Mouse (Mus musculus): ENCODE data around the gene Vmn1r45. TPM values are rescaled to one million over a fixed set of nuclear protein-coding genes. Genes with fewer than 3 reads are reported as not detected.
"Not testable (repeated sequence)": the region's sequence is repeated elsewhere in the genome, so short reads cannot be mapped to it uniquely, and the experiment has no call there.

The Vmn1r45 gene
- polyA plus RNA-seq (2015; fragmentation: Nextera tagmentation; extraction: Ambion mirVana): not detected in 2 replicates

DNA sequence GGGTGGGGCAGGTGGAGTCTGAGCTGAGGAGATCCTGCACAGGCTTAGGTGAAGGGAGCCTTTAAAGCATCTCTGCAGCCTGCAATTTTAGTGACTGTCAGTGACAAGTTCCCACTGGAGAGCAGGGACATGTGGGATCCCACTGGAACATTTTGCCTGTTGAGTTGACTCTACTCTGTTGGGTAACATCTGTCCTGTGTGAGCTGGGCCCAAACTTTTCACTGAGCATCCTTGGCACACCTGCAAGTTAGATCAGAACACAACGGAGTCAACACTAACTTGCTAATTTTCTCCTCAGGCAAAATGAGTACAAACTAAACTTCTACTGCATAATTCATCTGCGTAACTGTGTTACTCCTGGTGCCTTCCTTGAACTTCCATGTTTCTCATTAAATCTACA lies at the start of gene Vmn1r45:
Vmn1r45 (minus strand) TSS at position 101 of the 400 bp plus-strand sequence.
- not testable (repeated sequence) for H3K36me3 ChIP-seq; H3K9ac ChIP-seq; H3K27me3 ChIP-seq (replicated peaks); H3K27ac ChIP-seq; ATAC-seq; H3K9me3 ChIP-seq; H3K4me1 ChIP-seq (replicated peaks); H3K4me3 ChIP-seq (replicated peaks); H3K4me2 ChIP-seq (replicated peaks)
- 90% methylated on average over 2 of the region's 2 CpGs for WGBS

DNA sequence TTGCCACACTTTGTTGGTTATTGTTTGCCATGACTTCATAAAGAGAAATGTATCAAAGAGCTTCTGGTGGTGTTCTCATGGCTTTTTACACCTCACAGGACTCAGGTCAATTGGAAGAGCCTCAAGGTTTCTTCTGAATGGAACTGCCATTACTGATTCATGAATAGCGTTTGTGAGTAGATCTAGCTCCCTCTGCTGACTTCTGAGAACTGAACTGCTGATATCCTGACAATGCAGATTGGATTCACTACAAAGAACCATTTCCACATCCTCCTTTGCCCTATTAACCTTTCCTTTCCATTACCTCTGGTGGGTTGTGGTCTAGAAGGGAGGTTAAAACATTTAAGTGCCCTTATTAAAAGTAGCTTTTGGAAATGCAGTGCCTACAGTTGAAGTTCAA lies 45.6 kb upstream of the Vmn1r45 start:
- Histone ChIP-seq H3K36me3 (no peaks in the 10 kb centered on the region), H3K9ac (no peak overlapping the region), H3K4me1 (replicated peaks) (no peaks in the 10 kb centered on the region), H3K4me3 (replicated peaks) (no peak overlapping the region), H3K9me3 (no peaks in the 10 kb centered on the region), H3K27ac (no peak overlapping the region), H3K4me2 (replicated peaks) (no peak overlapping the region), H3K27me3 (replicated peaks) (no peaks in the 10 kb centered on the region)
- 24% methylated on average over 1 of the region's 1 CpGs for WGBS
- ATAC-seq: no peak

DNA sequence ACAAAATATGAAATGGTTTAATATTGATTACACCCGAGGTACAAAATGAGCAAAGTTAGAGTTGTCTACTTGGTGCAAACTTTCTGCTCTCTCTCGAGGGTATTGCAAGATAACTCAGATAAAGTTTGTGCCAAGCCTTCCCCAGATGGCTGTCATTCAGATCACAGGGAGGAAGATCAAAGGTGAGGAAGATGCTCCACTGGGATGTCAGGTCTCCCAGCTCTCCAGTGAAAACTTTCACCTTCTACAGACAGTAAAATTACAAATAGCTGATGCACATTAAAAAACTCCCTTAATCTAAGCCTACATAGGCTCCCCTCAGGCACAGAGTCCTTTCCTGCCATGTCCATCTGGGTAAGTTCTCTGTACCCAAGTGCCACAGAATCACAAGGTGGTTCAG lies 28.6 kb upstream of the Vmn1r45 start, which contains the start of gene Vmn1r46:
Vmn1r46 (plus strand) TSS at position 301 of the 400 bp plus-strand sequence.
- no peaks in the 10 kb centered on the region for H3K36me3 ChIP-seq
- no peaks in the 10 kb centered on the region for H3K4me1 ChIP-seq (replicated peaks)
- no peaks in the 10 kb centered on the region for H3K27me3 ChIP-seq (replicated peaks)
- no peak within 1 kb of the TSS for H3K27ac ChIP-seq
- H3K9ac ChIP-seq: no peak within 1 kb of the TSS
- 48% methylated on average over 2 of the region's 2 CpGs for WGBS
- H3K4me2 ChIP-seq (replicated peaks): no peak within 1 kb of the TSS
- H3K9me3 ChIP-seq: no peaks in the 10 kb centered on the region
- no peak within 1 kb of the TSS for H3K4me3 ChIP-seq (replicated peaks)
- no peak for ATAC-seq

DNA sequence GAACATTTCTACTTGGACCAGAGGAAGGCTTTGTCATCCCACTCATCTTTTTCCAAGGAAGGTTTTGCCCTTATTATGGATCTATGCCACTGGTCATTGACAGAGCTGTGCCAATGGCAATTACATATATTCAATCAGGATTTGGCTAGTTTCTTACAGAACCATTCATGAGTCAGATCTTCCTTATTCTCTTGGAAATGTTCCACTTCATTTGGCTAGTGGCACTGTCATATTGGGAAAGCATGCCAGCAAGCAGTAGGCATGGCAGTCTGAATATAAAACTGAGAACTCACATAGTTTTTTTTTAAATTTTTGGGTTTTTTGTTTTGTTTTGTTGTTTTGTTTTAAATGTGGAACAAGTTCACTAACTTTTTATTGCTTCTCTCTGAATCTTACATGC lies 25.9 kb upstream of the Vmn1r45 start:
- Histone ChIP-seq H3K4me1 (replicated peaks) (no peaks in the 10 kb centered on the region), H3K27me3 (replicated peaks) (no peaks in the 10 kb centered on the region), H3K9me3 (no peaks in the 10 kb centered on the region), H3K27ac (no peak overlapping the region), H3K9ac (no peak overlapping the region), H3K4me3 (replicated peaks) (no peak overlapping the region), H3K36me3 (no peaks in the 10 kb centered on the region), H3K4me2 (replicated peaks) (no peak overlapping the region)
- no peak for ATAC-seq

DNA sequence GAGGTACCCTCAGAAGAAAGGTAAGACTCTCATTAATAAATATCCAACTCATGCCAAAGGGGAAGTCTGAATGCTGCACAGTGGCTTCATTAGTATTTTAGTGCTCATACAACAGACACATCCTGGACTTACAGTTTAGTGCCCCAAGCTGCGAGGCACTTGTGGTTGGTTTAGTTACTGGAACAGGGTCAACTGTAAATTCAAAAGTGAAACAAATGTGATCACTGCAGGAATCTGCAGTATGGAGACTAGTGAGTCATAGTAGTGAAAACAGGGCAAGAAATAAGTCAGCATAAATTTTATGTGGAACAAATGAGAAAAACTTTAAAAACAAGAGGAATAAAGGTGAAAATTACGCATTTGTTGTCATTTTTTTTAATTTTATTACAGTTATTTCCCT lies 13.2 kb upstream of the Vmn1r45 start:
- H3K27me3 ChIP-seq (replicated peaks): no peaks in the 10 kb centered on the region
- H3K36me3 ChIP-seq: no peaks in the 10 kb centered on the region
- no peak overlapping the region for H3K27ac ChIP-seq
- no peak for ATAC-seq
- H3K4me2 ChIP-seq (replicated peaks): no peak overlapping the region
- H3K9me3 ChIP-seq: no peaks in the 10 kb centered on the region
- no peak overlapping the region for H3K9ac ChIP-seq
- 77% methylated on average over 2 of the region's 2 CpGs for WGBS
- no peak overlapping the region for H3K4me3 ChIP-seq (replicated peaks)
- no peaks in the 10 kb centered on the region for H3K4me1 ChIP-seq (replicated peaks)

DNA sequence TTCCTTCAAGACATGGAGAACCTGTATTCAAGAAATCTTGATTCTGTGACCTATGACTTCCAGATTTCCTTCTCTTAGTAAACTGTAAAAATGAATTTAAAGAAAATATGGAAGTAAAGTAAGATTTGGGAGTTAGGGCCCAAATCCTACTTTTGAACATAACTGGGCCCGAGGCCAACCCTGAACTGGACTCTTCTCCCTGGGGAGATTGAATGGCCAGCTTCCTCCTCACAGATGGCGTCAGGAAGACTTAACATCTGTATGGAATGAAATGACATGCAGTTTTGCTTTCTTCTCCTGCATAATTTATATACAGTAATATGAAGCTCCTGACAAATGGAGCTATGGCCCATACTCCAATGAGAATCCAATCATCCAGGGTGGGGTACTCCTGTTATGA lies 528 bp upstream of the Vmn1r45 start:
- Histone ChIP-seq H3K36me3 (no peaks in the 10 kb centered on the region), H3K4me1 (replicated peaks) (no peaks in the 10 kb centered on the region), H3K27me3 (replicated peaks) (no peaks in the 10 kb centered on the region), H3K27ac (no peak overlapping the region), H3K4me3 (replicated peaks) (no peak overlapping the region), H3K9ac (no peak overlapping the region), H3K9me3 (no peaks in the 10 kb centered on the region), H3K4me2 (replicated peaks) (no peak overlapping the region)
- WGBS: 68% methylated on average over 2 of the region's 2 CpGs
- ATAC-seq: no peak

DNA sequence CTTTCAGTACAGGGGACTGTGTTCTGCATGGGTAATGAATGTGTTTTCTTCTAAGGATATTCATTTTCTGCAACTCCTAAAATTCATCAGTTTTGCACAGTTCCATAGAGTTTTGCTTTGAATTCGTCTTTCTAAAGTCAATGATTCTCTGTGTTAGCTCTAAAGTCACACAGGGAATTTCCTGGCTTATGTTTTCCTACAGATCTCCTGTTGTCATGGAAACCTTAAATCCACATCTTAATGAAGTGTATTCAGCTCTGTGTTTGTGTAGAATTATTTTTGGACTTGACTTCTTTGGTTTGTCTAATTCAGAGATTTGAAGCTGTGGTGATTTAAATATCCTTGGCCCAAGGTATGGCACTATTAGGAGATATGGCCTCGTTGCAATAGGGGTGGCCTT lies 56.6 kb downstream of the Vmn1r45 start:
- 45% methylated on average over 2 of the region's 2 CpGs for WGBS

DNA sequence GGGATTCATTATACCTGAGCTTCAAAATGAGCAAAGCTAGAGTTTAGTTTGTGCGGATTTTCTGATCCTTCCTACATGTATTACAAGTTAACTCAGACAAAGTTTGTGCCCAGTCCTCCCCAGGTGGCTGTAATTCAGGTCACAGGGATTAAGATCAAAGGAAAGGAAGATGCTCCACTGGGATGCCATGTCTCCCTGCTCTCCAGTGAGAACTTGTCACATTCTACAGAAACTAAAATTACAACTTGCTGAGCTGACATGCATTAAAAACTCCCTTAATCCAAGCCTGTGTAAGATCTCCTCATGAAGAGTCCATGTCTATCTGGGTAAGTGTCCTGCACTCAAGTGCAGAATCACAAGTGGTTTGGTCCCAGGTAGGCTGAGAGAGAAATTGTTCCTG lies 57.0 kb downstream of the Vmn1r45 start, which contains the start of gene Vmn1r44:
Vmn1r44 (plus strand) TSS at position 301 of the 400 bp plus-strand sequence.
- H3K9ac ChIP-seq: no peak within 1 kb of the TSS
- H3K27me3 ChIP-seq (replicated peaks): no peaks in the 10 kb centered on the region
- H3K27ac ChIP-seq: no peak within 1 kb of the TSS
- H3K9me3 ChIP-seq: no peaks in the 10 kb centered on the region
- no peak within 1 kb of the TSS for H3K4me2 ChIP-seq (replicated peaks)
- no peaks in the 10 kb centered on the region for H3K4me1 ChIP-seq (replicated peaks)
- WGBS: 85% methylated on average over 1 of the region's 1 CpGs
- H3K36me3 ChIP-seq: no peaks in the 10 kb centered on the region
- ATAC-seq: no peak
- no peak within 1 kb of the TSS for H3K4me3 ChIP-seq (replicated peaks)

More for the DNA sequence above, 56.6 kb downstream of the Vmn1r45 start:
- Histone ChIP-seq H3K27ac (no peak overlapping the region), H3K9me3 (no peaks in the 10 kb centered on the region), H3K27me3 (replicated peaks) (no peaks in the 10 kb centered on the region), H3K4me1 (replicated peaks) (no peaks in the 10 kb centered on the region), H3K4me3 (replicated peaks) (no peak overlapping the region), H3K4me2 (replicated peaks) (no peak overlapping the region), H3K36me3 (no peaks in the 10 kb centered on the region), H3K9ac (no peak overlapping the region)
- ATAC-seq: no peak

Other genes starting within 250 kb of the Vmn1r45 start
- gene Vmn1r40, start 233.1 kb downstream of the Vmn1r45 start, polyA plus RNA-seq (2015; fragmentation: Nextera tagmentation; extraction: Ambion mirVana): not detected in 2 replicates
- not detected in 2 replicates for gene Vmn1r41, start 199.8 kb downstream of the Vmn1r45 start, polyA plus RNA-seq (2015; fragmentation: Nextera tagmentation; extraction: Ambion mirVana)
- gene Vmn1r42, start 64.2 kb downstream of the Vmn1r45 start, polyA plus RNA-seq (2015; fragmentation: Nextera tagmentation; extraction: Ambion mirVana): not detected in 2 replicates
- gene Vmn1r43, start 64.2 kb downstream of the Vmn1r45 start, polyA plus RNA-seq (2015; fragmentation: Nextera tagmentation; extraction: Ambion mirVana): not detected in 2 replicates
- not detected in 2 replicates for gene Vmn1r44, start 56.9 kb downstream of the Vmn1r45 start, polyA plus RNA-seq (2015; fragmentation: Nextera tagmentation; extraction: Ambion mirVana)
- not detected in 2 replicates for gene Vmn1r46, start 28.7 kb upstream of the Vmn1r45 start, polyA plus RNA-seq (2015; fragmentation: Nextera tagmentation; extraction: Ambion mirVana)
- gene Vmn1r47, start 75.5 kb upstream of the Vmn1r45 start, polyA plus RNA-seq (2015; fragmentation: Nextera tagmentation; extraction: Ambion mirVana): not detected in 2 replicates
- not detected in 2 replicates for gene Vmn1r48, start 96.2 kb upstream of the Vmn1r45 start, polyA plus RNA-seq (2015; fragmentation: Nextera tagmentation; extraction: Ambion mirVana)
- not detected in 2 replicates for gene Vmn1r49, start 137.9 kb upstream of the Vmn1r45 start, polyA plus RNA-seq (2015; fragmentation: Nextera tagmentation; extraction: Ambion mirVana)
- gene Vmn1r50, start 160.8 kb upstream of the Vmn1r45 start, polyA plus RNA-seq (2015; fragmentation: Nextera tagmentation; extraction: Ambion mirVana): not detected in 2 replicates
- gene Vmn1r51, start 182.0 kb upstream of the Vmn1r45 start, polyA plus RNA-seq (2015; fragmentation: Nextera tagmentation; extraction: Ambion mirVana): not detected in 2 replicates
- not detected in 2 replicates for gene Vmn1r52, start 234.2 kb upstream of the Vmn1r45 start, polyA plus RNA-seq (2015; fragmentation: Nextera tagmentation; extraction: Ambion mirVana)